Mouse (Mus musculus): ENCODE data around the gene Zdhhc18. TPM values are rescaled to one million over a fixed set of nuclear protein-coding genes. Genes with fewer than 3 reads are reported as not detected.
A peak's percentile ranks its signal among the peaks of the same experiment; 100 is the strongest.

Zdhhc18 gene
- total and polyA plus RNA-seq, 3 experiments, result 6.7 to 15.6 TPM; not detected in 1

- H3K9ac ChIP-seq (ENCODE audit: control insufficient read depth, low read depth, low read length, poor library complexity, severe bottlenecking), result peak overlapping the region; percentile 60
- peak overlapping the region; percentile 83 for H3K27ac ChIP-seq (ENCODE audit: control insufficient read depth, low read depth, low read length)
- peak; percentile 75 for TF ChIP-seq ZNF384 (IDR thresholded peaks at IDR 0.05; ENCODE audit: low read depth, low read length)
- TF ChIP-seq NELFE (IDR thresholded peaks at IDR 0.05; ENCODE audit: low read depth, low read length), result no peak
- H3K9me3 ChIP-seq (replicated peaks; ENCODE audit: insufficient read depth, low read length), result no peaks in the 10 kb centered on the region
- H3K4me1 ChIP-seq (ENCODE audit: control insufficient read depth in 1 of 2, insufficient read depth in 2 of 2, low read length in 2 of 2), result peaks cover 2 to 18% of the 10 kb centered on the region in 2 experiments; a peak in 3 of 4 replicates
- no peaks in the 10 kb centered on the region for H3K27me3 ChIP-seq (ENCODE audit: control insufficient read depth in 1 of 2, insufficient read depth in 2 of 2, low read length in 2 of 2)
- no peak for DNase-seq (ENCODE audit: low read depth, low spot score)
- peak overlapping the region; percentile 36 to 44 for H3K4me3 ChIP-seq (ENCODE audit: control insufficient read depth in 1 of 2, insufficient read depth in 1 of 2, low read depth in 2 of 2, low read length in 2 of 2)
- H3K79me2 ChIP-seq (ENCODE audit: control insufficient read depth, insufficient read depth, low read length, poor library complexity), result no peaks in the 10 kb centered on the region; the same call in 1 of the 2 replicates
- peaks cover 0 to 2% of the 10 kb centered on the region in 2 experiments; a peak in 2 of 4 replicates for H3K36me3 ChIP-seq (ENCODE audit: control insufficient read depth in 1 of 2, insufficient read depth in 2 of 2, low read length in 2 of 2)
Observed at GRCm38 (mm10) chr4:133660193-133661155, 10.5 kb upstream of the Zdhhc18 start.

GRCm38 (mm10) chr4:133659497-133660192 lies 9.7 kb upstream of the Zdhhc18 start:
- H3K79me2 ChIP-seq (ENCODE audit: control insufficient read depth, insufficient read depth, low read length, poor library complexity), result no peaks in the 10 kb centered on the region; the same call in 1 of the 2 replicates
- peaks cover 0 to 2% of the 10 kb centered on the region in 2 experiments; a peak in 2 of 4 replicates for H3K36me3 ChIP-seq (ENCODE audit: control insufficient read depth in 1 of 2, insufficient read depth in 2 of 2, low read length in 2 of 2)
- no peaks in the 10 kb centered on the region for H3K27me3 ChIP-seq (ENCODE audit: control insufficient read depth in 1 of 2, insufficient read depth in 2 of 2, low read length in 2 of 2)
- TF ChIP-seq MYC (IDR thresholded peaks at IDR 0.05; ENCODE audit: low read depth, low read length), result peak; percentile 91
- no peak for TF ChIP-seq CTCF (IDR thresholded peaks at IDR 0.05 in 2 of 3, conservative IDR thresholded peaks at IDR 0.05 in 1 of 3; ENCODE audit: control insufficient read depth in 1 of 3, insufficient read depth in 1 of 3, low read depth in 2 of 3, low read length in 3 of 3, poor library complexity in 1 of 3, severe bottlenecking in 1 of 3)
- peak; percentile 79 for TF ChIP-seq TBP (IDR thresholded peaks at IDR 0.05; ENCODE audit: low read depth, low read length)
- peak; percentile 34; the same call in 1 of the 2 replicates for TF ChIP-seq SIN3A (IDR thresholded peaks at IDR 0.05; ENCODE audit: low read length)
- TF ChIP-seq MXI1 (IDR thresholded peaks at IDR 0.05; ENCODE audit: low read depth, low read length), result peak; percentile 78; the same call in 1 of the 2 replicates
- TF ChIP-seq MAX (IDR thresholded peaks at IDR 0.05; ENCODE audit: low read length), result peak; percentile 64; the same call in 1 of the 2 replicates
- peak; percentile 35; the same call in 1 of the 2 replicates for TF ChIP-seq ETS1 (IDR thresholded peaks at IDR 0.05; ENCODE audit: low read depth, low read length)
- peak; percentile 27; the same call in 1 of the 2 replicates for TF ChIP-seq HCFC1 (IDR thresholded peaks at IDR 0.05; ENCODE audit: low read depth, low read length)
- peak in 1 of 2 experiments; percentile 11; a peak in 1 of 4 replicates for TF ChIP-seq EP300 (IDR thresholded peaks at IDR 0.05; ENCODE audit: low read depth in 1 of 2, low read length in 2 of 2)
- no peak for TF ChIP-seq UBTF (IDR thresholded peaks at IDR 0.05; ENCODE audit: borderline replicate concordance, insufficient read depth, low read depth, low read length)
- no peak for TF ChIP-seq SMC3 (IDR thresholded peaks at IDR 0.05; ENCODE audit: low read depth, low read length)
- H3K9me3 ChIP-seq (replicated peaks; ENCODE audit: insufficient read depth, low read length), result no peaks in the 10 kb centered on the region
- DNase-seq (ENCODE audit: low read depth, low spot score), result peak; percentile 76
- H3K4me3 ChIP-seq (ENCODE audit: control insufficient read depth in 1 of 2, insufficient read depth in 1 of 2, low read depth in 2 of 2, low read length in 2 of 2), result peak overlapping the region; percentile 36 to 44
- peak overlapping the region; percentile 83 for H3K27ac ChIP-seq (ENCODE audit: control insufficient read depth, low read depth, low read length)
- peaks cover 2 to 18% of the 10 kb centered on the region in 2 experiments; a peak in 3 of 4 replicates for H3K4me1 ChIP-seq (ENCODE audit: control insufficient read depth in 1 of 2, insufficient read depth in 2 of 2, low read length in 2 of 2)
- H3K9ac ChIP-seq (ENCODE audit: control insufficient read depth, low read depth, low read length, poor library complexity, severe bottlenecking), result peak overlapping the region; percentile 60
